Mouse (Mus musculus) forebrain, embryonic 10.5 days (tissue): ENCODE data around the gene Ajm1. TPM values are rescaled to one million over a fixed set of nuclear protein-coding genes. Genes with fewer than 3 reads are reported as not detected.

Experiments used
- DNase-seq: peaks from one replicate; pipeline ENCODE4 v3.0.0-alpha.2; 2017; ENCODE audit warnings: low spot score; ENCODE audit errors: extremely low spot score
- H3K27ac ChIP-seq: fragments of 300-500 bp; sonication (generic); 2 replicates; pipeline ENCODE4 v1.5.1; 2016; ENCODE audit warnings: mild to moderate bottlenecking
- H3K27me3 ChIP-seq: fragments of 300-500 bp; sonication (generic); 2 replicates; pipeline ENCODE4 v1.6.1; 2016; ENCODE audit warnings: mild to moderate bottlenecking; ENCODE audit not compliant: poor library complexity, severe bottlenecking
- H3K36me3 ChIP-seq: fragments of 300-500 bp; sonication (generic); replicated peaks from 2 replicates; pipeline ENCODE4 v1.6.1; 2016; ENCODE audit warnings: mild to moderate bottlenecking, moderate library complexity
- H3K4me1 ChIP-seq: fragments of 300-500 bp; sonication (generic); 2 replicates; pipeline ENCODE4 v1.6.1; 2016
- H3K4me3 ChIP-seq: fragments of 300-500 bp; sonication (generic); 2 replicates; pipeline ENCODE4 v1.5.1; 2016; ENCODE audit warnings: mild to moderate bottlenecking, moderate library complexity
- H3K9me3 ChIP-seq: fragments of 300-500 bp; sonication (generic); 2 replicates; pipeline ENCODE4 v1.6.1; 2016; ENCODE audit warnings: mild to moderate bottlenecking, moderate library complexity
- WGBS: fragments of 180-500 bp; shearing (Covaris S2); methylation state at CpG from one replicate; pipeline ENCODE4 v1.1.7; 2016; 5-methylcytosine and 5-hydroxymethylcytosine counted together
- polyA plus RNA-seq: library from polyadenylated mRNA; unstranded; fragments of >200 nt; fragmentation: Nextera tagmentation; extraction: Ambion mirVana; gene quantifications from 2 replicates; pipeline ENCODE4 v1.2.1, GENCODE M21; 2016

Ajm1 gene
- polyA plus RNA-seq, 1 experiment from 2014 or later: 0.02 TPM

DNA sequence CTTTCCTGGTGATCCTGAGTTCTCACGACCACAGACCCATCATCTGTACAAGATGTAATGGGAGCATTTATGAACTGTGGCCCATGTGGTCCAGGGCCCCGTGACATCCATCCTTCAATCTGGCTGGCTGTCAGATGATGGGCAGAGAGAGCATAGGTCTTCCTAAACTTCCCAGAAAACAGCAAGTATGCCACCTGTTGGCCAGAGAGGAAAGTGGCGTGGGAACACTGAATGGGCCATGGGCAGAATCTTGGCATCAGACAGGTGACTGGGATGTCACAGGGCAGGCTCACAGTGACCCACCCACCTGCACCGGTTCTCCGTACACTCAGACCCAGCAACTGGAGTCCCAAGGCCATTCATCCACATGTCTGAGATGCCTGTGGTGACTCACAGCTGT lies 30.4 kb downstream of the Ajm1 start:
- H3K4me1 ChIP-seq: peaks cover 10% of the 10 kb centered on the region
- no peaks in the 10 kb centered on the region for H3K27me3 ChIP-seq
- no peak overlapping the region for H3K4me3 ChIP-seq
- H3K36me3 ChIP-seq: no peaks in the 10 kb centered on the region
- no peaks in the 10 kb centered on the region for H3K9me3 ChIP-seq
- H3K27ac ChIP-seq: no peak overlapping the region
- 36% methylated on average over 5 of the region's 5 CpGs for WGBS
- no peak for DNase-seq

DNA sequence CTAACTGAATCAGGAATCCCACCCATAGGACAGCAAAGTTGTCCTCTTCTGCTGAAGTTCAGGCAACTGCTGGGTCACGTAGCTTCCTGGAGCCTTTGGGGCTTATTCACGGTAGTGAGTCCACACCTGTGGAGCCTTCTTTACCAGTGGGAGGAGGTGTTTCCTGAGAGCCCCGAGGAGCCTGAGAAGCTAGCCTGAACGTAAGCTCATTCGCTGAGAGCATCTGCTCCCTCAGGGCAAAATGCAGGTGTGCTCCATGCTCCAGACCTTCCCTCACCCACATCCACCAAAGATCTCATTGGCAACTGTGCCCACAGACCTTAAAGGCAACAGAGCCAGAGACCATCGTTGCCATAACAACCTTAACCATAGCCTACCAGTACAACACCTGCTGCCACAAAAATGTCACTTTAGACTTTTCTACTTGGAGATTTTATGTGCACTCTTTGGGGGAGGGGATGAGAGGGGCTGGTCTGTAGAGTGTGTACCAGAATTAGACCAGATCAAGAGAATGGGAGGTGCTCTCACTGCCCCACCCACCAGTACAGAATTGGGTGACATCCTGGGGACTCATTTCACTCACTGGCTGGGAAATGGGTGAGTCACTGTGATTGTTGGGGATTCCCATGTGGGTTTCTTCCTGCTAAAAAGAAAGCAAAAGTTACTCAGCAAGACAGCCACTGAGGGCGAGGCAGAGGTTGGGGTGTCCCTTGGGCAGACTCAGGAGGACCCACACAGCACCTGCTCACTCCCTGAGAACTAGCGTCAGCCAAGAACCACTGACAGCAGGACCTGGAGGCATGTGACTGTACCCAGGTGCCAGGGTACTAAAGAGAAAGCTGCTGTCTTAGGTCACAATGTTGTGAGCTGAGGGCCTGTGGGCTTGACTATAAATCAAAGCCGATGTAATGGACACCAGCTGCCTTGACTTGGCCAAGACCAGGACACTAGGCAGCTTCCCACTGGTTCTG lies 32.3 kb downstream of the Ajm1 start:
- no peak for DNase-seq
- no peak overlapping the region for H3K4me3 ChIP-seq
- no peaks in the 10 kb centered on the region for H3K27me3 ChIP-seq
- 78% methylated on average over 9 of the region's 9 CpGs for WGBS
- H3K9me3 ChIP-seq: no peaks in the 10 kb centered on the region
- peaks cover 24% of the 10 kb centered on the region for H3K4me1 ChIP-seq
- no peak overlapping the region for H3K27ac ChIP-seq
- peaks cover 8% of the 10 kb centered on the region; the same call in 1 of the 2 replicates for H3K36me3 ChIP-seq

DNA sequence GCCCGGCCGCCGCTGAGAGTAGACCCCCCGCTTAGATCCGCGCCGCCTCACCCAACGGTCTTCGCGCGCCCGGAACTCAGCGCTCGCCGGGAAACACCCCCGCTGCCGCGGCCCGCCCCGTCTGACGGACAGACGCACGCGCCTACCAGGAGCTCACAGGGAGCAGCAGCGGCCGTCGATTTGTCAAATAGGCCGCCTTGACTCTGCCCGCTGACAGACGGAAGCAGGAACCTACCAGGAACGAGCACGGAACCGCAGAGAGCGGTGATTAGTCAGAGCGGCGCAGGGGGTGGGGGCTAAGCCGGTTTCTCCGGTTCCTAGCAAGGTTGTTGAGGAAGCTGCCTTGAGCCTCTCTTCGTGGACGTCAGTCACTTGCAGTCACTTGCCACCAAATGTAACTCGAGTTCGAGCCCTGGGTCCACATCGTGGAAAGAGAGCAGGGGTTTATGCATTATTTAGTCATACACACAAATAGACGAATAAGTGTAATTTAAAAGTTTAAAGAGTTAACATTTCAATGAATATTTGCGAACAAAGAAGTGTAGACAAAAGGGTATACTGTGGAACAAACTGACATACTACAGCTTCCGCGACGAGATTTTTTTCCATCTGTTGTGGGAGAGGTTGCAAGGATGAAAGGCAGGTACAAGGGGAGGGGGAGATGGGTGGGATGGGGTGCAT lies 34.6 kb downstream of the Ajm1 start, which contains the start of gene Traf2:
Traf2 (minus strand) TSS at position 130 of the 681 bp plus-strand sequence.
- peak within 1 kb of the TSS; percentile 94 for H3K27ac ChIP-seq
- 5% methylated on average over 48 of the region's 48 CpGs for WGBS
- peak within 1 kb of the TSS; percentile 85 for H3K4me3 ChIP-seq
- H3K9me3 ChIP-seq: no peaks in the 10 kb centered on the region
- H3K4me1 ChIP-seq: peaks cover 24% of the 10 kb centered on the region
- peak; percentile 98 for DNase-seq
- peaks cover 11% of the 10 kb centered on the region; the same call in 1 of the 2 replicates for H3K36me3 ChIP-seq
- H3K27me3 ChIP-seq: no peaks in the 10 kb centered on the region

DNA sequence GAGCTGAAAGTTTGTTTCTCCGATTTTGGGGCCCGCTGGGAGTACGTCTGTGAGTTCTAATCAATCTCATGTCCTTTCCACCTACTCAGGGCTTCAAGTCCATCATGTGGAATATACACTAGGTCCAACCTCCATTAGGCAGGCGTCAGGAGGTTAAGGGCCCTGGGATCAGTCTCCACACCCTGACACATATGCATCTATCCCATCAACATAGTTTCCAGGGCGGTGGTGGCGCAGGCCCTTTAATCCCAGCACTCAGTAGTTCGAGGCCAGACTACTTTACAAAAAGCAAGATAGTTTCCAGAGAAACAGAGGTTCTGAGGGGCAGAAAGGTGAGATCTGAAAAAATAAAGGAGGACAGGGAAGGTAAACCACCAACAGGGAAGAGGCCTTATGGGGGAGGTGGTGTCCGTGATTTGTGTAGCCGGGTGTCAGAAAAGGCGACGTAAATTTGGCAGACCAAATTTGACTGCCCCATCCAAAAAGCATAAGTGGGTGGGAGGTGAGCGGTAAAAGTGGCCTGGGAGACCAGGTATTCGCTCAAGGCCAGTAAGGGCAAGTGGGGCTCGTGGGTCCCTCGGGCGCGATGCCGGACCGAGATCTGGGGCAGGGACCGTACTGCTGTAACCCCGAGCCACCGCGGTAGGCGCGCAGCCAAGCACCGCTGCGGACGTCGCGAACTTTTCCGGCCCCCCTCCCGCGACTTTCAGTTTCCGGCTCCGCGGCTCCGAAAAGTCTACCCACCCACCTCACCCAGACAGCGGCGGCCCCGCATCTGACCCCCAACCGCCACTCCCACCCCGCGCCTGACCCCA lies 35.4 kb downstream of the Ajm1 start:
- Histone ChIP-seq H3K4me3 (peak overlapping the region; percentile 85), H3K4me1 (peaks cover 28% of the 10 kb centered on the region), H3K27ac (peak overlapping the region; percentile 94), H3K27me3 (no peaks in the 10 kb centered on the region), H3K9me3 (no peaks in the 10 kb centered on the region), H3K36me3 (peaks cover 11% of the 10 kb centered on the region; the same call in 1 of the 2 replicates)
- DNase-seq: no peak
- WGBS: 9% methylated on average over 42 of the region's 43 CpGs

- Histone ChIP-seq H3K27ac (no peak overlapping the region), H3K27me3 (no peaks in the 10 kb centered on the region), H3K36me3 (peaks cover 50% of the 10 kb centered on the region), H3K9me3 (no peaks in the 10 kb centered on the region), H3K4me1 (peaks cover 21% of the 10 kb centered on the region), H3K4me3 (no peak overlapping the region)
- DNase-seq: no peak
- 90% methylated on average over 10 of the region's 10 CpGs for WGBS
Observed at GRCm38 (mm10) chr2:25541644-25542367, 39.8 kb downstream of the Ajm1 start.

DNA sequence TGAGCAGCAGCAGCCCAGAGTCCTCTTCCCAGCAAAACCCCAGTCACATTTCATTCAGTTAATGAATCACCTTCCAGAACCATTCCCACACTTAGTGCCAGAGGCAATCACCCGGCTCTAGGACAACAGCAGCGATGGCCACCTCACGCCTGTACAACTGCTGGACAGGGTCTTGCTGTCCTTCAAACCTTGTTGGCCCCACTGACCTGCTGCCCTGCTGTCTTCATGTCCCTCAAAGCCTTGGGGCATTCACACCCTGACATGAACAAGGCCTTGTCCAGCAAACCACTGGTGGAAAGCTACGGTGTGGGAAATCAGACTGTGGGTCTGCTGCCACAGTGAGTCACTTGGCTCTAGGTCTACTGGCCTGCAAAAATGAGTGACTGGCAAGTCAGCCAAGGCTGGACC lies 41.0 kb downstream of the Ajm1 start:
- H3K27ac ChIP-seq: no peak overlapping the region
- H3K4me1 ChIP-seq: peaks cover 11% of the 10 kb centered on the region
- H3K27me3 ChIP-seq: no peaks in the 10 kb centered on the region
- H3K9me3 ChIP-seq: no peaks in the 10 kb centered on the region
- no peak for DNase-seq
- H3K4me3 ChIP-seq: no peak overlapping the region
- peaks cover 62% of the 10 kb centered on the region for H3K36me3 ChIP-seq
- WGBS: 98% methylated on average over 4 of the region's 4 CpGs

DNA sequence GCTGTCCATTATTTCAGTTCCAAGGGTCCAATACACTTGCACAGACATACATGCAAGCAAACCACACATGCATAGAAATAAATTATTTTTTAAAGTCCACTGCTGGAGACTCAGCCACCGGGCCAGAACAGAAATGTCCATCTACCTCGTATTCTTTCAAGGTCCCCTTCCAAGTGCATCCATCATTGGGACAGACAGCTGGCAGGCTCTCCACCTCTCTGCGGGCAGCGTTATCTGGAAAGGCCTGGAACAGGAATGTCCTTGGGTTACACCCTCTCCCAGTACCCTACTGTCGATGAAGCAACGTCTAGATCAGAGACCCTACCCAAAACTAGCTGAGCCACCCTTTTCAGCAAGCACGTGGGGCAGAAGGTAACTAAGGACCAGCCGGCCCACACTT lies 45.0 kb downstream of the Ajm1 start:
- Histone ChIP-seq H3K4me3 (no peak overlapping the region), H3K27ac (no peak overlapping the region), H3K27me3 (no peaks in the 10 kb centered on the region), H3K4me1 (peaks cover under 1% of the 10 kb centered on the region; the same call in 1 of the 2 replicates), H3K9me3 (no peaks in the 10 kb centered on the region), H3K36me3 (peaks cover 91% of the 10 kb centered on the region)
- 91% methylated on average over 8 of the region's 8 CpGs for WGBS
- DNase-seq: no peak

DNA sequence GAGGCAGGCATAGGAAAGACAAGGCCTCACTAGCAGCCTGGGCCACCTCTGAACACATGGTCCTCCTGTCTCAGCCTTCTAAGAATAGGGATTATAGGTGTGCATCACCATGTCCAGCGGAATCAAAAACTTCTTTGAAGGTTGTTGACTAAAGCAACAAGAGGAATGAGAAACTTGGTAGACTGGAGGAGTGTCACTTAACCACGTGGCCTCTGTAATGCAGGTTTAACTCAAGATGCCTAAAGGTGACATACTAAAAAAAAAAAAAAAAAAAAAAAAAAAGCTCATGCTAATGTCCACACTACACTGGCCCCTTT lies 46.7 kb downstream of the Ajm1 start:
- Histone ChIP-seq H3K27me3 (no peaks in the 10 kb centered on the region), H3K9me3 (no peaks in the 10 kb centered on the region), H3K36me3 (peaks cover 98% of the 10 kb centered on the region), H3K4me3 (no peak overlapping the region), H3K4me1 (no peaks in the 10 kb centered on the region), H3K27ac (no peak overlapping the region)
- no peak for DNase-seq
- 97% methylated on average over 2 of the region's 2 CpGs for WGBS

- DNase-seq: no peak
- Histone ChIP-seq H3K27me3 (no peaks in the 10 kb centered on the region), H3K9me3 (no peaks in the 10 kb centered on the region), H3K27ac (no peak overlapping the region), H3K36me3 (peaks cover 98% of the 10 kb centered on the region), H3K4me3 (no peak overlapping the region), H3K4me1 (no peaks in the 10 kb centered on the region)
- WGBS: 95% methylated on average over 3 of the region's 3 CpGs
Observed at GRCm38 (mm10) chr2:25534178-25534865, 47.2 kb downstream of the Ajm1 start.

DNA sequence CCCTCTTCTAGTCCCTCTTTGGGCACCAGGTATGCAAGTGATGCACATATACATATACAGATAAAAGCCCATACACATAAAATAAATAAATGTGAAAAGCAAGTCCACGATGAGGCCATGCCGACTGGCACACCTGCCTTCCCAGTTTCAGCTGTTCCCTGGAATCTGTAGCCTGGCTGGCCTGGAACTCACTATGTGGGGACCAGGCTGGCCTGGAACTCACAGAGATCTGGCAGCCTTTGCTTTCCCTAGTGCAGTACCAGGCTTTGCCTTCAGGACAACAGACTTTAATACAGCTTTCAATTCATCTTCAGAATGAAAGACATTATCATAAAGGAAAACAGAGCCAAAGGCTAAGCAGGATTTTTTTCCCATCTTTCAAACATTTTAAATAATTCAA lies 47.9 kb downstream of the Ajm1 start:
- peaks cover 99% of the 10 kb centered on the region for H3K36me3 ChIP-seq
- no peaks in the 10 kb centered on the region for H3K4me1 ChIP-seq
- DNase-seq: no peak
- no peaks in the 10 kb centered on the region for H3K27me3 ChIP-seq
- H3K4me3 ChIP-seq: no peak overlapping the region
- H3K27ac ChIP-seq: no peak overlapping the region
- H3K9me3 ChIP-seq: no peaks in the 10 kb centered on the region
- WGBS: 90% methylated on average over 2 of the region's 2 CpGs

GRCm38 (mm10) chr2:25526510-25527302 lies 54.9 kb downstream of the Ajm1 start:
- DNase-seq: no peak
- no peaks in the 10 kb centered on the region for H3K9me3 ChIP-seq
- whole genome bisulfite sequencing: 95% methylated on average over 9 of the region's 9 CpGs
- H3K4me1 ChIP-seq: no peaks in the 10 kb centered on the region
- H3K27me3 ChIP-seq: no peaks in the 10 kb centered on the region
- no peak overlapping the region for H3K27ac ChIP-seq
- peaks cover 98% of the 10 kb centered on the region for H3K36me3 ChIP-seq
- H3K4me3 ChIP-seq: no peak overlapping the region
